Mouse (Mus musculus): ENCODE results near the gene Zfp213. TPM values are rescaled to one million over a fixed set of nuclear protein-coding genes. Genes with fewer than 3 reads are reported as not detected.
"Not testable (repeated sequence)": the region's sequence is repeated elsewhere in the genome, so short reads cannot be mapped to it uniquely, and the experiment has no call there.

The Zfp213 gene
- polyA plus RNA-seq, 1 experiment from 2014 or later = 19.1 TPM

DNA sequence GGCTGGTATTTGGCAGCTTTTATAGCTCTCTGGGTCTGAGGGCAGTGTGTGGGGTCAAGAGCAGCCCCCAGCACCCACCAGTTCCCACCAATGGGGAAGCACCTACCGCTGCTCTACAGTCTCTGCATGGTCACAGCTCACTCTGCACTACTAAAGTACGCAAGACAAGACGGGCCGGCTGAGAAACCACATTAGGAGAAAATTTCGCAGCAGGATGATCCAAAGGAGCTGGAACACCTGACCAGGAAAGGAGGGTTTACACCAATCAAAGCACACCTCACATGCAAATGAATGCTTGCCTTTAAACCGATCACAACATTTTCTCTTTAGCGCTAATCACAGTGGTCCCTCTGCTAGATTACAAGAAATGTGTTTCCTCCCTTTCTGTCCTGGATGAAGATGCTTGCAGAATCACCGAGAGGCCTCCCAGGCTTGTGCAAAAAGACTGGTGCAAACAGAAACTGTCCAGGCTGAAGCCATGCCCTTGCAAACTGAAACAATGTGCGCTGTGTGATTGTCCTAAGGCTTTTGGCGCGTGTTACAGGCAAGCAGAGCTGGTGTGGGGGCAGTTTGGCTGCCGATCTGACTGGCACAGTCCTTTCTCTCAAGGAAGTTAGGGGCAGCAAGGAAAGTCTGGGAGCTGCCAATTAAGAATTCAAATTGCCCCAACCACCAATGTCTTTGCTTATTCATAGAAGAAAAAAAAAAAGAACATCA lies 21.9 kb downstream of the Zfp213 start:
- Histone ChIP-seq H3K4me1 (replicated peaks; ENCODE audit: control insufficient read depth, insufficient read depth, low read length) (peaks cover 13% of the 10 kb centered on the region), H3K4me3 (replicated peaks; ENCODE audit: low read length) (peak overlapping the region; percentile 10; the same call in 1 of the 2 replicates), H3K9ac (replicated peaks; ENCODE audit: low read depth, low read length) (0 out of 2 replicates have a peak overlapping the region, but pooled peaks have one; percentile 18), H3K36me3 (ENCODE audit: control insufficient read depth, insufficient read depth) (no peaks in the 10 kb centered on the region), H3K4me2 (ENCODE audit: low read length) (peak overlapping the region; percentile 35), H3K27ac (ENCODE audit: low read length) (no peak overlapping the region), H3K9me3 (ENCODE audit: control insufficient read depth, low read length) (no peaks in the 10 kb centered on the region), H3K27me3 (replicated peaks; ENCODE audit: control insufficient read depth, insufficient read depth, low read length) (peaks cover 27% of the 10 kb centered on the region)
- WGBS = 15% methylated on average over 12 of the region's 12 CpGs
- no peak for ATAC-seq

DNA sequence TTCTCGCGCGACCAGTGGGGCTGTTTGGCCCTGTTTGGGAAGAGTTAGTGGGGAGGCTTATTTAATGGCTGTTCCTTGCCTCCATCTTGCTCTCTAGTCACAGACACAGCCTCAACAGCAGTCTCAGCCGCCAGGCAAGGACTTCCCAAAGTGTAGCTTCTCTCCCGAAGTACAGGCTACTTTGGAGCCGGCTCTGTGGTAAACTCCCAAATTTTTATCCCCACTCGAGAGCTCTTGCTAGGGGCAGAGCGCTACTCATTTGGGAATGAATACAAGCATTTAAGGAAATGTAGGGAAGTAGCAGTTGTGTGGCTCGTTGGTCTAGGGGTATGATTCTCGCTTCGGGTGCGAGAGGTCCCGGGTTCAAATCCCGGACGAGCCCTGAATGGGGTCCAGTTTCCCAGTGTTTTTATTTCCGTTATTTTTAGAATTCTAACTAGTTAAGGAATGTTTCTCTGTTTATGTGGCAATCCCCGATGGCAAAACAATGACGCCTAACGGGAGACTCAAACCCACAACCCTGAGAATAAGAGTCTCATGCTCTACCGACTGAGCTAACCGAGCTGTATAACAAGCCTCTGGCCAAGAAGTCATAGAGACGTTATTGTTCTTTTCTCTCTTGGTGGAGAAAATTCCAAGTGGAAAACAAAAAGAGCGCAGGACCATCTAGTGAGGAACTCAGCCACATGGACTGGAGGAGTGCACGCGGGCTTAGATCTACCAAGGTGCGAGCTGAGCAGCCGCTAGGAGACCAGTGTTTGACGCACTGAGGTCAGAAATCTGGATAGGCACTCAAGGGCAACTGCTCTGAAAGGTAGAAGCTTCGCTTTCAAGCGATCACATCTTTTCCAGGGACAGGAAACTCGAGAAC lies 23.2 kb downstream of the Zfp213 start:
- H3K4me1 ChIP-seq (replicated peaks; ENCODE audit: control insufficient read depth, insufficient read depth, low read length) = peaks cover 13% of the 10 kb centered on the region
- H3K9me3 ChIP-seq (ENCODE audit: control insufficient read depth, low read length) = no peaks in the 10 kb centered on the region
- no peak overlapping the region for H3K4me2 ChIP-seq (ENCODE audit: low read length)
- WGBS = 12% methylated on average over 31 of the region's 31 CpGs
- no peak overlapping the region for H3K27ac ChIP-seq (ENCODE audit: low read length)
- H3K9ac ChIP-seq (replicated peaks; ENCODE audit: low read depth, low read length) = no peak overlapping the region
- H3K36me3 ChIP-seq (ENCODE audit: control insufficient read depth, insufficient read depth) = no peaks in the 10 kb centered on the region
- peaks cover 28% of the 10 kb centered on the region for H3K27me3 ChIP-seq (replicated peaks; ENCODE audit: control insufficient read depth, insufficient read depth, low read length)
- peak; percentile 26; the same call in 1 of the 2 replicates for ATAC-seq
- H3K4me3 ChIP-seq (replicated peaks; ENCODE audit: low read length) = no peak overlapping the region

DNA sequence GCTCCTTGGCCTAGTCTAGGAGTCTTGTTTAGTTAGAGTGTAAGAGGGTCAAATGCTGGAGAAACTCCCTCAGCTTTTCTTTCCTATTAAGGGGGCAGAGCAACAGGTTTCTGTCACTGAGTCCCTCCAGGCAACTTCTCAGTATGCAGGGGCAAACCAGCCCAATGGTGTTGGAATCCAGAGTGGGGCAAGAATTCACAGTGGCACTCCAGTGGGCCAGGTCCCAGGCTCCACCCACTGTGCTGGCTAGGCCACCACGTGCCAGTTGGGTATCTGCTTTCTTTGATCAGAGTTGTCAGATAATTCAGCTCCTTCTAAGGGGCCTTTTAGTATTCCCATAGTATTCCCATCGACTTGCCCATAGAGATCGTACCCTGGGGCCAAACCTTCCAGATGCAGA lies 23.9 kb downstream of the Zfp213 start:
- H3K27ac ChIP-seq (ENCODE audit: low read length) = no peak overlapping the region
- H3K9me3 ChIP-seq (ENCODE audit: control insufficient read depth, low read length) = no peaks in the 10 kb centered on the region
- H3K4me3 ChIP-seq (replicated peaks; ENCODE audit: low read length) = no peak overlapping the region
- H3K36me3 ChIP-seq (ENCODE audit: control insufficient read depth, insufficient read depth) = no peaks in the 10 kb centered on the region
- H3K4me2 ChIP-seq (ENCODE audit: low read length) = no peak overlapping the region
- H3K27me3 ChIP-seq (replicated peaks; ENCODE audit: control insufficient read depth, insufficient read depth, low read length) = peaks cover 29% of the 10 kb centered on the region
- H3K9ac ChIP-seq (replicated peaks; ENCODE audit: low read depth, low read length) = no peak overlapping the region
- 39% methylated on average over 3 of the region's 3 CpGs for WGBS
- no peak for ATAC-seq
- peaks cover 13% of the 10 kb centered on the region for H3K4me1 ChIP-seq (replicated peaks; ENCODE audit: control insufficient read depth, insufficient read depth, low read length)

DNA sequence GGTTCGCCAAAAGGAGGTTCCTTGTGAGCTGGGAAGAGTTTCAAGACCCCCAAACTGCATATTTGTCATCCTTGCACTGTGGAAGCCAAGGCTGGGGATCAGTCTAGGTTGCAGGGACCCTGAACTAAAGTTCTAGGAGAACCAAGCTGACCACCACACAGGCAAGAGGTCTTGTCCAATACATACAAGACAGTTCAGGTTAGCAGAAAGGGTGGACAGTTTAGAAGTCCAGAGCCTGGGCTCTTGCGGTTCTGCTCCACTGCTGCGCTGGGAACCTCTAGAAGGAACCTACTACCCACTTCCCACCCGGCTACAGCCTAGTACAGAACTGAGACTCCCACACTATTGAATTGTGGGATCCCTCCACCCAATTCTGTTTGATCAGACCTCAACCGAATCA lies 24.4 kb downstream of the Zfp213 start:
- no peak for ATAC-seq
- Histone ChIP-seq H3K27ac (ENCODE audit: low read length) (no peak overlapping the region), H3K4me3 (replicated peaks; ENCODE audit: low read length) (no peak overlapping the region)

DNA sequence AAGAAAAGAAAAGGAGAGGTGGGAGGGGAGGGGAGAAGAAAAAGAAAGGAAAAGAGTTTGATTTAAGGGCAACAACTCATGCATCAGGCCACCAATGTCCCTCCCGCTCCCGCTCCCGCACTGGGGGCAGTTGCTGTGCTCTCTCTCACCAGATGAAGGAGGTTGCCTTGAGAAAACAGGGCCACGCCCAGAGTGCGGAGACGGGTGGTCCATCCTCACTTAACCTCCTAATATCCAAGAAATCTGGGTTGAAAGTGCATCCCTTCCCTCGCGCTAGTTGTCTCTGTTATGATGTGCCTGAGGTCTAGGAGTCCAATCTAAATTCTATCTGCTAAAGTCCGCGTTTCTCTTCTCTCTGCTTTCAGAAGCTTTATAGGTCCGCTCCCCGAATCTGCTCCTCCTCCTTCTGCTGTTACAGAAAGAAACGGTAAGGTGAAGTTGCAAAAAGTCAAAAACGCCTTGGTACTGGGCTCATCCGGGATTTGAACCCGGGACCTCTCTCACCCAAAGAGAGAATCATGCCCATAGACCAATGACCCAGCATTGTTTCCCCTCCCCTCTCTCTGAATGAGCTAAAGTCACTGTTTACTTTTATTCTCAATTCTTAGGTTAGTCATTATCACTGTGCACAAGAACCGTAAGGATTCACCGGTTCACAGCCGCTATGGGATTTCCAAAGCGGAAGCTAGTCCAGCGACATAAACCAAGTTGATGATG lies 25.6 kb downstream of the Zfp213 start:
- no peaks in the 10 kb centered on the region for H3K9me3 ChIP-seq (ENCODE audit: control insufficient read depth, low read length)
- H3K4me1 ChIP-seq (replicated peaks; ENCODE audit: control insufficient read depth, insufficient read depth, low read length) = peaks cover 13% of the 10 kb centered on the region
- ATAC-seq = no peak
- H3K9ac ChIP-seq (replicated peaks; ENCODE audit: low read depth, low read length) = no peak overlapping the region
- peak overlapping the region; percentile 28 for H3K4me3 ChIP-seq (replicated peaks; ENCODE audit: low read length)
- 9% methylated on average over 21 of the region's 21 CpGs for WGBS
- peaks cover 35% of the 10 kb centered on the region for H3K27me3 ChIP-seq (replicated peaks; ENCODE audit: control insufficient read depth, insufficient read depth, low read length)
- H3K27ac ChIP-seq (ENCODE audit: low read length) = no peak overlapping the region
- H3K4me2 ChIP-seq (ENCODE audit: low read length) = peak overlapping the region; percentile 42
- no peaks in the 10 kb centered on the region for H3K36me3 ChIP-seq (ENCODE audit: control insufficient read depth, insufficient read depth)

More for the DNA sequence above, 24.4 kb downstream of the Zfp213 start:
- no peak overlapping the region for H3K9ac ChIP-seq (replicated peaks; ENCODE audit: low read depth, low read length)
- H3K27me3 ChIP-seq (replicated peaks; ENCODE audit: control insufficient read depth, insufficient read depth, low read length) = peaks cover 33% of the 10 kb centered on the region
- 83% methylated on average over 5 of the region's 5 CpGs for WGBS
- H3K36me3 ChIP-seq (ENCODE audit: control insufficient read depth, insufficient read depth) = no peaks in the 10 kb centered on the region
- H3K9me3 ChIP-seq (ENCODE audit: control insufficient read depth, low read length) = no peaks in the 10 kb centered on the region
- peaks cover 13% of the 10 kb centered on the region for H3K4me1 ChIP-seq (replicated peaks; ENCODE audit: control insufficient read depth, insufficient read depth, low read length)
- H3K4me2 ChIP-seq (ENCODE audit: low read length) = no peak overlapping the region

DNA sequence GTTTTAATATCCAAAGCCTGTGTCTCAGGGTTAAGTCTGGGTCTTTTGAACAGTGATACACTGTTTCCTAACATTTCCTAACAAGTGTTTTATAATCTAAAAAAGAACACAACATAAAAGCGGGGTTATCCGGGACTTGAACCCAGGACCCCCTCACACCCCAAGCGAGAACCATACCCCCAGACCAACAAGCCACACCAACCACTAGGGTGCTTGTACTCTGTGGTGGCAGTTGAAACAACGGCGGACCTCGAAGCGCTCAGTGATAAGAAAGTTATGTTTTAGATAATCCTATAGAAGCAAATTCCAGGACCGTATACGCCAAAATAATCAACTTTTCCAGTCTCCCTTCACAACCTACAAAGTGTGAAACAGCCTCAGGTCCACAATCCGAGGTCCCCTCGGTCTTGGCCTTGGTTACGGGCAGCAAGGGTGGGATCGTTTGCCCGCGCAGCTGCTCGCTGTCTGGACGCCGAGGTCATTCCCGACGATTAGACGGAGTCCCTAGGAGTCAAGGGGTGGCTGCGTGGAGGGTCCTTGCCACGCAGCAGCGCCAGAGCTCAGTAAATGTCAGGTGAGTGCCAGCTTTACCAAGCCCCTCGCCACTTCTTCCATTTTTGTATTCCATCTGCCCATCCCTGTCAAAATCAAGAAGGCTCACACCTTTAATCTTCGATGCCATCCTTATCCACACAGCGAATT lies 26.3 kb downstream of the Zfp213 start:
- H3K9me3 ChIP-seq (ENCODE audit: control insufficient read depth, low read length) = no peaks in the 10 kb centered on the region
- ATAC-seq = no peak
- H3K4me3 ChIP-seq (replicated peaks; ENCODE audit: low read length) = peak overlapping the region; percentile 28
- H3K27ac ChIP-seq (ENCODE audit: low read length) = no peak overlapping the region
- H3K27me3 ChIP-seq (replicated peaks; ENCODE audit: control insufficient read depth, insufficient read depth, low read length) = peaks cover 35% of the 10 kb centered on the region
- H3K4me1 ChIP-seq (replicated peaks; ENCODE audit: control insufficient read depth, insufficient read depth, low read length) = peaks cover 13% of the 10 kb centered on the region
- H3K4me2 ChIP-seq (ENCODE audit: low read length) = peak overlapping the region; percentile 42
- no peak overlapping the region for H3K9ac ChIP-seq (replicated peaks; ENCODE audit: low read depth, low read length)
- no peaks in the 10 kb centered on the region for H3K36me3 ChIP-seq (ENCODE audit: control insufficient read depth, insufficient read depth)
- 7% methylated on average over 27 of the region's 27 CpGs for WGBS

DNA sequence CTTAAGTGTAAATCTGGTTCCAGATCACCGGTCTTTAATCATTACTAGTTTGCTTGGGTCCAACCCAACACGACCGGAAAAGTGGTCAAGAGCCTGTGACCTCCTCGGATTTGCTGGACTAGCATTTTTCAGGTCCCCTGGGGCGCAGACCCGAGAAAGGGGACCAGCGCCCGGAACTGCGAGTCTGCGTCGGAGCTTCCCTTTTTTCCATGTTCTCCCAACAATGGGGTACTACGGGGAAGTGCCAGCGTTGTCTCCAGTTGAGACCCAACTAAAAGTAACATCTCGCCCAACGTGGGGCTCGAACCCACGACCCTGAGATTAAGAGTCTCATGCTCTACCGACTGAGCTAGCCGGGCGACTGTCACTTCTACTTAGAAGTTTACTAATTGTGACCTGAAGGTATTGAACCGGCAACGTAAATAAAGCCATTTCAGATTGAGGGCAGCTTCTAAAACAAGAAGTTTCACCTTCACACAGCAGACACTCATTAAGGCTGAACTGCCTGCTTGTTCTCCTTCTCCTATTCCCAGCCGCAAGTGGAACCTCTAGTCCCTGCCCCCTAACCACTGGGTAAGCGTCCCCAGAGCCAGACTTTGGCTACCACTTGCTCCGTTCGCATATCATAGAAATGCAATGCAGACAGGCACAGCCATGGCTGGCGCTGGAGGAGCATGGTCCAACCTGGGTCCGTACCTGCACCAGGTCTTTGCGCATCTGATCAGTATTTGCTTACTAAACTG lies 28.8 kb downstream of the Zfp213 start:
- H3K9me3 ChIP-seq (ENCODE audit: control insufficient read depth, low read length); ATAC-seq; H3K27ac ChIP-seq (ENCODE audit: low read length); H3K4me1 ChIP-seq (replicated peaks; ENCODE audit: control insufficient read depth, insufficient read depth, low read length); H3K4me3 ChIP-seq (replicated peaks; ENCODE audit: low read length); H3K36me3 ChIP-seq (ENCODE audit: control insufficient read depth, insufficient read depth); H3K4me2 ChIP-seq (ENCODE audit: low read length); H3K9ac ChIP-seq (replicated peaks; ENCODE audit: low read depth, low read length): not testable (repeated sequence)
- peaks cover 28% of the 10 kb centered on the region for H3K27me3 ChIP-seq (replicated peaks; ENCODE audit: control insufficient read depth, insufficient read depth, low read length)
- under 1% methylated on average over 15 of the region's 29 CpGs for WGBS

DNA sequence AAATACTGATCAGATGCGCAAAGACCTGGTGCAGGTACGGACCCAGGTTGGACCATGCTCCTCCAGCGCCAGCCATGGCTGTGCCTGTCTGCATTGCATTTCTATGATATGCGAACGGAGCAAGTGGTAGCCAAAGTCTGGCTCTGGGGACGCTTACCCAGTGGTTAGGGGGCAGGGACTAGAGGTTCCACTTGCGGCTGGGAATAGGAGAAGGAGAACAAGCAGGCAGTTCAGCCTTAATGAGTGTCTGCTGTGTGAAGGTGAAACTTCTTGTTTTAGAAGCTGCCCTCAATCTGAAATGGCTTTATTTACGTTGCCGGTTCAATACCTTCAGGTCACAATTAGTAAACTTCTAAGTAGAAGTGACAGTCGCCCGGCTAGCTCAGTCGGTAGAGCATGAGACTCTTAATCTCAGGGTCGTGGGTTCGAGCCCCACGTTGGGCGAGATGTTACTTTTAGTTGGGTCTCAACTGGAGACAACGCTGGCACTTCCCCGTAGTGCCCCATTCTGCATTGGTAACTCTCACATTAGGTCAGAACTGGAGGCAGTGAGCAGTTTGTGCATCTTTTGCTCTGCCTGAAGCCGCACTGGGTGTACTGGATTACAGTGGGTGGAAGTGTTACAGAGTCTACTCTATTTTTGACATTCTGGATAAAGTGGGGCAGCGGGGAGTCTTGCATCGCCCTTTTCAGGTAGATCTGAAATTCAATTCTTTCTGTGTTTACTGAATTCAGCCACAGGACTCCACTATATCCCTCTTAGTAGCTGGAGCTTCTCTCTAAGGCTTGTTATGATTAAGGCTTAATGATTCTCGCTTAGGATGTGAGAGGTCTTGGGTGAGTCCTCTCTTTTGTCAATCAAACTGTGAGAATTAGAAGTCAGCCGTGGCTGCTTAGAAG lies 30.2 kb downstream of the Zfp213 start:
- H3K27ac ChIP-seq (ENCODE audit: low read length); H3K36me3 ChIP-seq (ENCODE audit: control insufficient read depth, insufficient read depth); H3K4me1 ChIP-seq (replicated peaks; ENCODE audit: control insufficient read depth, insufficient read depth, low read length); H3K9ac ChIP-seq (replicated peaks; ENCODE audit: low read depth, low read length); ATAC-seq; H3K4me2 ChIP-seq (ENCODE audit: low read length); H3K4me3 ChIP-seq (replicated peaks; ENCODE audit: low read length); H3K9me3 ChIP-seq (ENCODE audit: control insufficient read depth, low read length): not testable (repeated sequence)
- peaks cover 19% of the 10 kb centered on the region for H3K27me3 ChIP-seq (replicated peaks; ENCODE audit: control insufficient read depth, insufficient read depth, low read length)
- 7% methylated on average over 9 of the region's 23 CpGs for WGBS
